Mouse (Mus musculus) layer of hippocampus, adult 2 months (tissue): ENCODE data around the gene Hspg2. TPM values are rescaled to one million over a fixed set of nuclear protein-coding genes. Genes with fewer than 3 reads are reported as not detected.

Source experiments
- DNase-seq, 2 experiments: peaks; one replicate each; pipeline ENCODE4 v3.0.0; 2022; ENCODE audit warnings: low spot score in 2 of 2
- H3K27ac ChIP-seq: fragments of 200-600 bp; 2 replicates; pipeline ENCODE4 v1.8.1; 2022
- H3K4me3 ChIP-seq: fragments of 200-600 bp; 2 replicates; pipeline ENCODE4 v1.8.1; 2022; ENCODE audit warnings: mild to moderate bottlenecking
- CTCF ChIP-seq: fragments of 200-600 bp; conservative IDR thresholded peaks from 2 replicates; pipeline ENCODE4 v1.8.1; 2022; ENCODE audit warnings: antibody characterized with exemption, mild to moderate bottlenecking, moderate library complexity
- total RNA-seq, 2 experiments: library from RNA; stranded (reverse); gene quantifications; 2 replicates each; pipeline ENCODE4 v1.2.3; 2021

Hspg2 gene
- total RNA-seq, 2 experiments from 2014 or later: 4.0 to 5.2 TPM

DNA sequence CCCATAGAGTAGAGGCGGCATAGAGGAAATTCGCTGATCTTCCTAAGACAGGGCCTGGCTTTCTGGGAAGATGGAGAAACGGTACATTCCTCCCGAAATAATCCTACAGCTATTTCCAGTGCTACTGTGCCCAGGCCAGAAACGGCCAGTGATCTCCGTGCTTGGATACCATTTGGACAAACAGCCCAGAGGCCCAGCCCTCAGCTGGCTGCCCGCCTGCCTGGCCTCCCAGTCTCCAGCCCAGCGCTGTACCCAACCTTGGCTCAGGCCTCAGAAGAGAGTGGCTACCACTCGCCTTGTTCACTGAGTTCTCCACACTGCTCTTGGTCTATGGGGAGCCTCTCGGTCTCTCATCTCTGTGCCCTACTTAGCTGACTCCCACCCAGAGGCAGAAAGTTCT, 18.9 kb upstream of the Hspg2 start:
- Histone ChIP-seq H3K27ac (no peak overlapping the region), H3K4me3 (no peak overlapping the region)
- no peak for DNase-seq
- TF ChIP-seq CTCF: no peak

DNA sequence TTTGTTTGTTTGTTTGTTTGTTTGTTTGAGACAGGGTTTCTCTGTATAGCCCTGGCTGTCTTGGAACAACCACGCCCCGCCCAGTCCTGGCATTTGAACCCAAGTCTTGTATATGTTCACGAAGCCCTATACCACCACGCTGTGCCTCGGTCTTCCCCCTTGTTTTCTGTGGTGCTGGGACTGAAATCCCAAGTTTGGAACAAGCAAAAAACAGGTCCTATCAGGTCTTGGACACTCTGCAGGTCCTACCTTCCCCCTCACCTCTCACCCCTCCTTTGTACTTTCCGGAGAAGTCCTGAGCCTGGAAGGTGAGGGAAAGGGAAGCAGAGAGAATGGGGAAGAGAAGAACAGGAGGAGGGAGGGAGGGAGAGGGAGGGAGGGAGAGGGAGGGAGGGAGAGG, 16.4 kb upstream of the Hspg2 start:
- no peak for TF ChIP-seq CTCF
- H3K27ac ChIP-seq: no peak overlapping the region
- H3K4me3 ChIP-seq: no peak overlapping the region
- no peak for DNase-seq

DNA sequence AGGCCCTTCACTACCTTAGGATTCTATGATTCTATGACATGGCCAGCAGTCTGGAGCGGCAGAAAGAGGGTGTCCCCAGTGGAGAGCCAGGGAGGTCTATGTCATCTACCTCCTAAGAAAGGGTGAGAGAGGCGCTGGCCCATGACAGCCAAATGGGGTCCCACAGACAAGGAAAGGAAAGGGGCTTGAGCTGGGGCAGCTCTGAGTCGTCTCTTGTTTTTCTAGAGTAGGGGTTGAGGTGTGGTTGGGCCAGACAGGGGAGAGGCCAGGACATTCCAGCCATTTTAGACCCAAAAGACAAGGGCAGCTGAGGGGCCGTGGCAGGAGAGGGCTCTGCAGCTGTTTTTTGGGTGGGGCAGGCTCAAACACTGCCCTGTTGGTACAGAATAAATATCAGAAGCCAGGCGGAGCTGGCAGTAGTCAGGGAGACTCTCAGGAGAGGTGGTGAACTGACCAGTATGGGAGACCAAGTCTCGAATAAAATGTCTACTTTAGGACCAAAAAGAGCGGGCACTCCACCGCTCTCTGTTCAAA, 15.3 kb upstream of the Hspg2 start, which contains the start of gene 1700013G24Rik:
TSS of gene 1700013G24Rik (plus strand) at position 51 of the 534 bp plus-strand sequence.
- TF ChIP-seq CTCF: no peak
- DNase-seq: no peak

DNA sequence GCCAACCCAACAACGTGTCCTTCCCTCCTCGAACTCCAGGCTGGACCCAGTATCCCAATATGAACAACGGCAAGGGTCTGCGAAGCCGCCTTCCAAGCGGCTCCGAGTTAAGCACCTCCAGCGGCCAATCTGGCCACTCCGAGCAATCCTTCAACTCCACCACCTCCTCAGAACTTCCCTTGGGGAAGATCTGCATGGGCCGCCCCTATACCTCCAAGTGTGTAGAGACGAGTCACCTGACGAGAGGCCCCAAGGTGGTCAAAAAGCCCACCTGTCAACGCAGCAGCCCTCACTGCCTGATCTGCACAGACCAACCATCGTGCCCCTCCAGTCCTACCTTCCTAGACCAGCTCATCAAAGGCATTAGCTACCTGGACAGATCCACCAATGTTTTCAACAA, 14.0 kb upstream of the Hspg2 start:
- TF ChIP-seq CTCF: no peak
- Histone ChIP-seq H3K4me3 (no peak overlapping the region), H3K27ac (no peak overlapping the region)
- no peak for DNase-seq

More for the DNA sequence above, 15.3 kb upstream of the Hspg2 start, which contains the start of gene 1700013G24Rik:
- Histone ChIP-seq H3K4me3 (no peak within 1 kb of the TSS), H3K27ac (no peak within 1 kb of the TSS)

DNA sequence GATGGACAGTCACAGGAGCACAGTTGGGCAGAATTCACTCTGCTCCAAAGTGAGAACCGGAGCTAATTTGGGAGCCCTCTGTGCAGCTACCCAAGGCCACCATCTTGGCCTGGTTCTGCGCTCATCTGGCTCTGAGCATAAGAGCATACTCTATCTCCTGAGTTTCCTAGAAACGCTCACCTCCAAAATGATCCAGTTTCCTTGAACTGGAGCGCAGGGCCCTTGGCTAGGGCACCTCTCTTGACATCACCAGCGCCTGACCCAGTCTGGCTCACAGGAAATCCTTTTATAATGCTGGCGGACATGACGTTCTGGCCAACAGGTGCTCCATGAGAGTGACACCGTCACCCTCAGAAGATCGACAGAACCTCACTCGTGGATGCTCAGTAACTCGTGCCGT, 12.0 kb upstream of the Hspg2 start:
- no peak overlapping the region for H3K4me3 ChIP-seq
- no peak overlapping the region for H3K27ac ChIP-seq
- DNase-seq: no peak
- TF ChIP-seq CTCF: no peak

DNA sequence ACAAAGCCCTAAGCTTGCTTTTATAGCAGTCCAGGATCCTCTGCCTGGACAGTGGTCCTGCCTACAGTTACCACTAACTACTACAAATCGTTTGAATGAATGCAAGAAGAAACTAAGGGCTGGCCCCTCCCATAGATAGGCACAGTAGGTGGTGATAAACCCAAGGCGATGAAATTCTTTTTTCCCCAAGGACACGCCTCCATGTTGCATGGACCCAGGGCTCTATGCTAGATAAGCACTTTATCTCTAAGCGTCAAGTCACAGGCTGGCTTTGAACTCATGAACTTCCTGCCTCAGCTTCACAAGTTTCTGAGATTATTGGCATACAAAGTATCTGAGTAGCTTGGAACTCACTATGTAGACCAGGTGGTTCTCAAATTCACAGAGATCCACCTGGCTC, 11.3 kb upstream of the Hspg2 start:
- Histone ChIP-seq H3K27ac (no peak overlapping the region), H3K4me3 (no peak overlapping the region)
- no peak for TF ChIP-seq CTCF
- no peak for DNase-seq

DNA sequence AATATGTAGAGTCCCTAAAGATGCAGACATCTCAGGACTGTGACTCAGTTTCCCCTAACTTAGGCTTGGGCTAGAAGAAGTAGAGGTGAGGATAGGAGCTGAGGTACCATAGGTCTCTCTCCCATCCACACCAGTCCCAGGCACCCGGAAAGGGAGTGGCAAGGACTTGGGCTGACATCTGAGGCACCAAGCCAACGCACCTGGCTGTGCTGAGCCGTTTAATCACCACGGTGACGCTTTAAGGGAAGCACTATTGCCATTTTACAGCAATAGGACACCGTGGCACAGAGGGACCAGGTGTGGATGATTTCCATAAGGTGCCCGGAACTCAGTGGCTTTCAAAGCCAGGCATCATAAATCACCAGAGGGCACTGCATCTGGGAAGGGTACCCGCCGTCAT, 10.3 kb upstream of the Hspg2 start:
- Histone ChIP-seq H3K4me3 (no peak overlapping the region), H3K27ac (no peak overlapping the region)
- DNase-seq: no peak
- TF ChIP-seq CTCF: no peak

DNA sequence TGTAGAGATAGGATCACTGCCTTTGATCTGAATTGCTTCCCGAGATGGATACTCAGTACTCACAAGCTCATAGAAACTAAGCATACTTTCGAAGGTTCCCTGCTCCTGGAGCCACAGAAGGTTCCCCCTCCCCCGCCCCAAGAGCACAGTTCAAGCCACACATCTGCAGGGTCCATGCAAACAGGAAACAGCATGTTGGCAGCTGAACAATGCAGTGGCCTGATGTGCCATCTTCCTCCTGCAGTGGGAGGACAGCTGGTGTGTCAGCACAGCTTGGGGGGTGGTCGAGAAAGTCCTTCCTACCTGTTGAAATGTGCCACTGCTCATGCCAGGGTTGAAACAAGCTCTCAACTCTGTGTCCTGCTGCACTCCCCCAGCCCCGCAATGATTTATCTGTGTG, 9.7 kb upstream of the Hspg2 start:
- Histone ChIP-seq H3K4me3 (no peak overlapping the region), H3K27ac (no peak overlapping the region)
- DNase-seq: no peak
- TF ChIP-seq CTCF: no peak

DNA sequence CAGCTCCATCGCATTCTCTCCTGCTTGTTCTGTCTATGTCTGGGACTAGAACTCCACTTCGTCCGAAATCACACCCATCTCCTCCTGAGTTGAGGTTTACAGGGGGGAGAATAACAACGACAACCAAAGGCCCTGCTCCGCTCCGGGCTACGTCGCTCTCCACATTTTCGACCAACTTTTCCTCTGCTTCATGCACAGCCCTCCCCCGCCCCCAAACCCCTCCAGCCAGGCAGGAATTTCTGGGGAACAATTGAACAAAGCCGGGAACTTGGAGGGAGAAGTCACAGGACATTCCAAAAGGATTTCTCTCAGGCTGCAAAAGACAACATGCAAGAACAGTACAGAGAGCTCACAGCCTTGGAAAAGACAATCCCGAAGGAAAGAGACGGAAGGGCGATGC, 7.9 kb upstream of the Hspg2 start:
- no peak for TF ChIP-seq CTCF
- DNase-seq: no peak
- Histone ChIP-seq H3K27ac (no peak overlapping the region), H3K4me3 (no peak overlapping the region)

DNA sequence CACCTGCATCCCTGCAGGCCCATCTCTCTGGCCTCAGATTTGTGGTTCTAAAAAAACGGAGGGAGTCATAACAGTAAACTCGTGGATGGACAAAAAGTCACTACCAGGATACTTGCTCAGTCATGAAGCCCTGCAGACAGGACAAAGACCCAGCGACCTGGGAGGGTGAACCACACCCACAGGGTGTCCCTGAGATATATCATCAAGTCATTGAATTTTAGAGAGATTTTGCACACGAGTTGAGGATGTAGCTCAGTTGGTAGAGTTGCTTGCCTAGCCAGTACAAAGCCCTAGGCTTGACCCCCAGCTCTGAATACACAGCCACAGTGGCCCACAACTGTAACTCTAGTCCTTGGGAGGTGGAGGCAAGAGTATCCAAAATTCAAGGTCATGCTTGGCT, 7.4 kb upstream of the Hspg2 start:
- no peak for TF ChIP-seq CTCF
- DNase-seq: no peak
- Histone ChIP-seq H3K27ac (no peak overlapping the region), H3K4me3 (no peak overlapping the region)

DNA sequence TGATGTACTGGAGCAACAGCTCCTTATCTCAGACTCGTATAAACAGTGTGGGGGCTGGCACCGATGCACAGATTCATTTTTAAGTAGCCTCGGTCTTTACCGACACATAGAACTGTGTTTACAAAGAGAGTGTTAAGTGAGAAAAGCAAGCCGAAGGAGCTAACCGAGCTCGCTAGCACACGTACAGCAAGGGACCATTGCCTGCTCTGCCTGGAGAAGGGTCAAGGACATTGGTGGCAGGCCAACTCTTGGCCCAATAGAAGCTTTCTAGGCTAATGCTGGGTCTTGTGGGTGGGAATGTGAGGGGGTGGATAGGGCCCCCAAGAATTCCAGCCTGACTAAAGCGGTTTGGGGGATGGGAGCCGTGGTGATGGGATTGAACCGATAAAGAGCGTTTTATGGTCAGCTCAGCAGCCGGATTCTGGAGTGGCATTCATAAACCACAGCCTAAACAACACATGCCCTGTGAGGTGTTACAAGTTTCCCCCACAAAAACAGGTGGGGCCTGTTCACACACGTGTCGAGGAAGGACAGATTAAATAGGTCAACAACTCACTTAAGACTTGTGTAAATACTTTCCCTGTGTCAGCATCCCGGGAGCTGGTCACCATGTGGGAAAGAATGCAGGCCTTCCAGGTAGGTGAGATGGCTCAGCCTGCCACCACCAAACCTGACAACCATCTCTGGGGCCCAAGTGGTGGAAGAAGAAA, 6.4 kb upstream of the Hspg2 start:
- TF ChIP-seq CTCF: no peak
- DNase-seq: no peak
- Histone ChIP-seq H3K4me3 (no peak overlapping the region), H3K27ac (no peak overlapping the region)

DNA sequence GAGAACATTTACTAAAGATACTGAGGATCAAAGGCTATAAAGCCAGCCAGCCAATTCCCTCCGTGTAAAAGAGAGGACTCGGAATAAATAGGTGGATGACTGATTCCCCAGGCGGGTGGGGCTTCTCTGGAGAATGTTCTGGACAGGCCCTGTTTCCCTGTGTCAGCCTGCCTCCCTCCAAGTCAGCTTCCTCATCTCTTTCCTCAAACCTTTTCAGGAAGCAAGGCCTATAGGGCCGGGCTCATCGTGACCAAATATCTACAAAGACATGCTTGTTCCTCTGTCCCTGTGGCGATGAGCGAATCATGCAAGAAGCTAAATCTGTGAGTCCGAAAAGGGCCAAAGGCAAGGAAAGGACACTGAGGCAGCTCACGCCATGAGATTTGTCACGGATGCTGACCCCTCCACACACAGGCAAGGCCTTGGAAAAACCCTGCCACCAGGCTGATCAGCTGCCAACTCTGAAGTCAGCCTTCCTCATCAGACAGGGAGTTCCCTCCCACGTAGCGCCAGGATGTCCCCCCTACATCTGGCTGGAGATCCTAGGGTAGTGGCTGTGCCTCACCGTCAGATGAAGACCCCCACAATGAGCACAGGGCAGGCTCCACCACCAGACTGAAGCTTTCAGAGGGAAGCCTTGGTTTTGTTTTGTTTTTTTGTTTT, 3.3 kb upstream of the Hspg2 start:
- DNase-seq: no peak
- TF ChIP-seq CTCF: no peak
- H3K4me3 ChIP-seq: no peak overlapping the region
- H3K27ac ChIP-seq: no peak overlapping the region

DNA sequence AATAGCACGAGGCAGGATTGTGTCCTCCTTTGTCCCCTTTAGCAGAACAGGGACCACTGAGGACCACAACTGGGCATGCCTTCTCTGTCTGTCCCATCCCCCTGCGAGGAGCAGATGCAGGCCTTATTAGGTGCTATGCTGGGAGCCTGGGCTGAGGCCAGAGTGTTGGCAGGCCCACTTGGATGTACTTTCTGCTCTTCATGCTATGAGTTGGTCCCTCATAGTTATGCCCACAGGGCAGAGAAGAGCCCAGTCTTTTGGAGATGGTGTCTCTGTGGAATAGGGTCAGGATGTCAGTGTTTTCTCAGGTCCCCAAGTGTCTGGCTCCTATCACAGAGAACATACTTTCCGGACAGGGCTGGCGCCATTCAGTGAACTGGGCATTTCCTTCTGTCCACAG, 1.6 kb upstream of the Hspg2 start:
- no peak for TF ChIP-seq CTCF
- H3K27ac ChIP-seq: no peak overlapping the region

DNA sequence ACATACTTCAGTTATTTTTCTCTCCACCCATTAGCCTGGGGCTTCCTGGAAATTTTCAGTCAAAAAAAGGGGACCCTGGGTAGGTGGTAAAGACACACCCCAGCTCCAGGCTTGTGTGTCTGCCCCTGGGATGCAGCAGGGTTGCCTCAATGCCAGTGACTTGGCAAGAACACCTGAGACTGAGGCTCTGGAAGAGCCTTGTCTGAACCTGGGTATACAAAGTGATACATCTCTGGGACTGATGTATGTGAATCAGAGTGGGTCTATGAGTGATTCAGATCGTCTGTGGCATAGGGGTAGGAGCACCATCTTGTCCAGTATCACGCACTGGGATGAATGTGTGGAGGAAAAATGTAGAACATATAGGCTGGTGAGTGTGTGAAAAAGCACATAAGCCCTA, 1.0 kb upstream of the Hspg2 start:
- Histone ChIP-seq H3K27ac (no peak overlapping the region), H3K4me3 (no peak overlapping the region)
- no peak for TF ChIP-seq CTCF
- no peak for DNase-seq

More for the DNA sequence above, 1.6 kb upstream of the Hspg2 start:
- H3K4me3 ChIP-seq: no peak overlapping the region
- no peak for DNase-seq
